Mouse (Mus musculus) G1E (cell line): ENCODE results near the gene Atxn10.

ENCODE experiments used
- CTCF ChIP-seq: IDR thresholded peaks from 2 replicates; pipeline ENCODE4 v1.5.1; 2012; ENCODE audit warnings: low read depth, low read length, inconsistent platforms, mixed read lengths
- GATA1 ChIP-seq: IDR thresholded peaks from 2 replicates; pipeline ENCODE4 v1.6.1; 2012; ENCODE audit warnings: borderline replicate concordance, low read length, inconsistent platforms, mixed read lengths
- GATA2 ChIP-seq: IDR thresholded peaks from 2 replicates; pipeline ENCODE4 v1.6.1; 2012; ENCODE audit warnings: low read depth, low read length, inconsistent platforms, borderline replicate concordance
- POLR2AphosphoS5 ChIP-seq: IDR thresholded peaks from 2 replicates; pipeline ENCODE4 v1.6.1; 2012; ENCODE audit warnings: low read depth, low read length, inconsistent platforms; ENCODE audit not compliant: insufficient replicate concordance
- TAL1 ChIP-seq: conservative IDR thresholded peaks from 2 replicates; pipeline ENCODE4 v1.6.1; 2012; ENCODE audit warnings: low read depth, low read length, inconsistent platforms, mixed read lengths

DNA sequence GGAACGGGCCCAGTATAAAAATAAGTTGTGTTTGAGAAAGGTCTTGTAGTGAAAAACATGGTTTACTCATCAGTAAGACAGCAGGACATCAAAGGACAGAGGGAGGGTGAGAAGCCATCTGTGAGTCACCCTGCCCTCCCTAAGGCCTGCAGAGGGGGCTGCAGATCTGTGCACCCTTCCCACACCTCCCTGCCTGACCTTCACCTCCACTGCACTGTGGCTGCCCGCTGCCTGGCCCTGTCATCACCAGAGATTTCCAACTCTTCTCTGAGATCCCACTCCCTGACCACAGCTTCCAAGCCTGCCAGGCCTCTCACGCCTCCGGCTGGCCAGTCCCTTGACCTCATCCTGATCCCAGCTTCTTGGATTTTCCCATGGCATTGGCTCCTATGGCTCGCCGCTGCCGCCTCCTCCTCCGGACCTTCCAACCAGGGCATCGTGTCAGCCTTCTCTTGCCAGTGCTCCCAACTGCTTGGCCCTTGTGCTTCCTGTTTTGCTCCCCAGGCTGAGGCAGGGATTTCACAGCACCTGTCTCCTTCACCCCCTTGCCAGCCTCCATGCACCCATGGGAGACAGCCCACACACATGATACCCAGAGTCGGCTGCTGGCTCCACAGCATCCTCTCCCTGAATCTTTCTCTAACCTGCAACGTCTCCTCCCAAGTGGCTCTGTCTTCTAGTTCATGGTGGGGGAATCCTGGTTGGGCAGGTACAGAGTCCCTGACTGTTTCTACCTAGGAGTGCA, 15.9 kb upstream of the Atxn10 start:
- no peak for TF ChIP-seq CTCF
- no peak for TF ChIP-seq GATA1
- TF ChIP-seq TAL1 = no peak
- no peak for TF ChIP-seq POLR2AphosphoS5
- no peak for TF ChIP-seq GATA2
